Mouse (Mus musculus): ENCODE results near the gene Adcy2. TPM values are rescaled to one million over a fixed set of nuclear protein-coding genes. Genes with fewer than 3 reads are reported as not detected.

Gene Adcy2
- polyA plus RNA-seq, 1 experiment from 2014 or later, result 22.2 TPM

DNA sequence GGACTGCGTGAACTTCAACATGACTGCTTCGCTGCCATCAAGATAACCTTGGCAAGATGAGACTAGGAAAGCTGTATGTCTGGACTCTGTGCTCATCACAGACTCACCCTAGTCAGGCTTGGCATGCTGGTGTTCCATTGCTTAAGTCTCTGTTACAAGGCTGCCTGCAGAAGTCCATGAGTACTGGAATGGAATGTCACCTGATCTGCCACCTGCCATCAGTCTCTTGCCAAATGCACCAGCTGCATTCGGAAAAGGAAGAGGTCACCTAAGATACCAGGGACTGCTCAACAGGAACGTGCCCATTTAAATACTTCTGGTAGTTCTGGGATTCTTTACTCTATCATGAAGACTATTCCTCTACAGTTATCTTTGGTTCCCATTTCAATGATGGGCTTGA, 39.9 kb downstream of the Adcy2 start:
- H3K27ac ChIP-seq, result no peak overlapping the region
- 77% methylated on average over 4 of the region's 4 CpGs for WGBS
- no peak for ATAC-seq (ENCODE audit: borderline replicate concordance, extremely low read depth, low FRiP score, low TSS enrichment)
- no peak overlapping the region for H3K9ac ChIP-seq
- H3K27me3 ChIP-seq, result no peaks in the 10 kb centered on the region
- H3K36me3 ChIP-seq, result no peaks in the 10 kb centered on the region
- H3K4me2 ChIP-seq, result no peak overlapping the region
- H3K9me3 ChIP-seq, result no peaks in the 10 kb centered on the region
- H3K4me1 ChIP-seq, result 0 out of 2 replicates have a peak, but pooled peaks cover 4% of the 10 kb centered on the region
- H3K4me3 ChIP-seq, result no peak overlapping the region

- WGBS, result 32% methylated on average over 2 of the region's 2 CpGs
- Histone ChIP-seq H3K4me2 (no peak overlapping the region), H3K27ac (no peak overlapping the region), H3K4me3 (no peak overlapping the region), H3K36me3 (no peaks in the 10 kb centered on the region), H3K9me3 (no peaks in the 10 kb centered on the region), H3K27me3 (no peaks in the 10 kb centered on the region), H3K9ac (no peak overlapping the region), H3K4me1 (peaks cover 15% of the 10 kb centered on the region; the same call in 1 of the 2 replicates)
- ATAC-seq (ENCODE audit: borderline replicate concordance, extremely low read depth, low FRiP score, low TSS enrichment), result peak; percentile 42; the same call in 1 of the 2 replicates
Observed at GRCm38 (mm10) chr13:68942735-68943134, 56.6 kb downstream of the Adcy2 start.

GRCm38 (mm10) chr13:68941429-68941828, 57.9 kb downstream of the Adcy2 start:
- Histone ChIP-seq H3K27ac (no peak overlapping the region), H3K36me3 (no peaks in the 10 kb centered on the region), H3K27me3 (no peaks in the 10 kb centered on the region), H3K4me3 (no peak overlapping the region), H3K4me2 (no peak overlapping the region), H3K4me1 (peaks cover 15% of the 10 kb centered on the region; the same call in 1 of the 2 replicates), H3K9me3 (no peaks in the 10 kb centered on the region), H3K9ac (no peak overlapping the region)
- ATAC-seq (ENCODE audit: borderline replicate concordance, extremely low read depth, low FRiP score, low TSS enrichment), result no peak
- 75% methylated on average over 1 of the region's 1 CpGs for whole genome bisulfite sequencing

DNA sequence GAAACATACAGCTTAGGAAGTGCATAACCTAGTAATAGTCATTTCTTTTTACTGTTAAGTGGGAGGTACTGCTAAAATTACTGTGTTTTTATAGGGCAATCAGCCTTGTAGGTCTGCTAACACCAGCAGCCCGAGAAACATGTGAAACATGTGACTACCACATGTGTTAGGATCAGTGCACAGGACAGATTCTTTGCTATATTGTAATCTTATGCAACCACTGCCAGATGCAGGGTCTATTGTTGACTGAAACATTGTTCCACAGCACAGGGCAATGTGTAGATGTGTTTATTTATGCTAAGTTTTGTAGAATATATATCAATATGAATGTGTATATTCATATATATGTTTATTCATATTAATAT, 67.1 kb downstream of the Adcy2 start:
- no peak overlapping the region for H3K9ac ChIP-seq
- no peak overlapping the region for H3K4me2 ChIP-seq
- H3K27ac ChIP-seq, result peak overlapping the region; percentile 65
- ATAC-seq (ENCODE audit: borderline replicate concordance, extremely low read depth, low FRiP score, low TSS enrichment), result peak; percentile 23; the same call in 1 of the 2 replicates
- no peaks in the 10 kb centered on the region for H3K27me3 ChIP-seq
- H3K4me1 ChIP-seq, result peaks cover 19% of the 10 kb centered on the region
- no peaks in the 10 kb centered on the region for H3K9me3 ChIP-seq
- 40% methylated on average over 1 of the region's 1 CpGs for WGBS
- H3K36me3 ChIP-seq, result no peaks in the 10 kb centered on the region
- no peak overlapping the region for H3K4me3 ChIP-seq

- no peak overlapping the region for H3K4me3 ChIP-seq
- WGBS, result 50% methylated on average over 8 of the region's 8 CpGs
- H3K36me3 ChIP-seq, result no peaks in the 10 kb centered on the region
- H3K27me3 ChIP-seq, result no peaks in the 10 kb centered on the region
- peak; percentile 89 for ATAC-seq (ENCODE audit: borderline replicate concordance, extremely low read depth, low FRiP score, low TSS enrichment)
- H3K4me1 ChIP-seq, result peaks cover 19% of the 10 kb centered on the region
- H3K27ac ChIP-seq, result peak overlapping the region; percentile 81
- no peak overlapping the region for H3K9ac ChIP-seq
- H3K9me3 ChIP-seq, result no peaks in the 10 kb centered on the region
- H3K4me2 ChIP-seq, result no peak overlapping the region
Observed at GRCm38 (mm10) chr13:68931602-68932282, 67.6 kb downstream of the Adcy2 start.

GRCm38 (mm10) chr13:68928469-68928868, 70.9 kb downstream of the Adcy2 start:
- Histone ChIP-seq H3K9me3 (no peaks in the 10 kb centered on the region), H3K27ac (no peak overlapping the region), H3K27me3 (no peaks in the 10 kb centered on the region), H3K4me3 (no peak overlapping the region), H3K4me2 (no peak overlapping the region), H3K36me3 (no peaks in the 10 kb centered on the region), H3K9ac (no peak overlapping the region), H3K4me1 (peaks cover 19% of the 10 kb centered on the region)
- 68% methylated on average over 6 of the region's 6 CpGs for WGBS
- no peak for ATAC-seq (ENCODE audit: borderline replicate concordance, extremely low read depth, low FRiP score, low TSS enrichment)

GRCm38 (mm10) chr13:68913666-68914288, 85.6 kb downstream of the Adcy2 start:
- Histone ChIP-seq H3K4me3 (no peak overlapping the region), H3K4me1 (no peaks in the 10 kb centered on the region), H3K27me3 (no peaks in the 10 kb centered on the region), H3K9me3 (no peaks in the 10 kb centered on the region), H3K4me2 (no peak overlapping the region), H3K27ac (no peak overlapping the region), H3K36me3 (no peaks in the 10 kb centered on the region), H3K9ac (no peak overlapping the region)
- no peak for ATAC-seq (ENCODE audit: borderline replicate concordance, extremely low read depth, low FRiP score, low TSS enrichment)
- 73% methylated on average over 11 of the region's 11 CpGs for WGBS

DNA sequence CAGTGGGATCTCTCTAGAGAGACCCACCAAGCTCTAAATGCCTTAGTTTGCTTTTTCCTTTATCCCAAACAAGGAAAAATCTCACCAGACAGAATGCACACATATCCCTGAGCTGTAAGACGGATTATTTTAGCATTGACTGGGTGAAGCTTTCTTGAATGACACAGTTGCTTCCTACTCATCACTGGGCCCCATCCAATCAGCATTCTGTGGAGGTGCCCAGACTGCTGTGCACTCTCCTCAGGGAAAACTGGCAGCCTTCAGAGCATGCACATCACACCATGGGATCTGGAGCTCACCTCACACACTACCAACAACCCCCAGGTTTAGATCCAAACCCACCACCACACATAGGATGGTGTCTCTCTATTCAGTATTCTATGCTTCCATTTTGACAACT, 92.7 kb downstream of the Adcy2 start:
- H3K9ac ChIP-seq, result no peak overlapping the region
- no peaks in the 10 kb centered on the region for H3K27me3 ChIP-seq
- no peak overlapping the region for H3K4me2 ChIP-seq
- no peak overlapping the region for H3K4me3 ChIP-seq
- H3K9me3 ChIP-seq, result no peaks in the 10 kb centered on the region
- H3K27ac ChIP-seq, result no peak overlapping the region
- no peak for ATAC-seq (ENCODE audit: borderline replicate concordance, extremely low read depth, low FRiP score, low TSS enrichment)
- WGBS, result 74% methylated on average over 1 of the region's 1 CpGs
- H3K36me3 ChIP-seq, result no peaks in the 10 kb centered on the region
- H3K4me1 ChIP-seq, result no peaks in the 10 kb centered on the region

DNA sequence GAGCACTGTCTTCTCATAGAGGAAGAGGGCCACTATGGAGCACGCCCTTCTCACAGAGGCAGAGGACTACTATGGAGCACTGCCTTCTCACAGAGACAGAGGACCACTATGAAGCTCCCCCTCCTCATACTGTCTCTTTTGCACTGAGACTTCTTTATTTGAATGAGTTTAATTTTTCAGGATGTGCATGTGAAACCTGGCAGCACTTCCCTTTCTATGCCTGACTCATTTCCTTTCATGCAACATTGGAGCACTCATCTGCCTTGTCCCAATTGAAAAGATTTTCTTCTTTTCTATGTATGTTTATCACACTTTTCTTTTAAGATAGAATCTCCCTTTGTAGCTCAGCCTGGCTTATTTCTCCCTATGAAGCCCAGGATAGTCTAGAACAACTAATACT, 96.6 kb downstream of the Adcy2 start:
- no peak for ATAC-seq (ENCODE audit: borderline replicate concordance, extremely low read depth, low FRiP score, low TSS enrichment)
- H3K9ac ChIP-seq, result no peak overlapping the region
- no peak overlapping the region for H3K27ac ChIP-seq
- H3K4me2 ChIP-seq, result no peak overlapping the region
- WGBS, result 93% methylated on average over 1 of the region's 1 CpGs
- no peaks in the 10 kb centered on the region for H3K36me3 ChIP-seq
- no peaks in the 10 kb centered on the region for H3K9me3 ChIP-seq
- H3K4me1 ChIP-seq, result no peaks in the 10 kb centered on the region
- no peak overlapping the region for H3K4me3 ChIP-seq
- no peaks in the 10 kb centered on the region for H3K27me3 ChIP-seq

DNA sequence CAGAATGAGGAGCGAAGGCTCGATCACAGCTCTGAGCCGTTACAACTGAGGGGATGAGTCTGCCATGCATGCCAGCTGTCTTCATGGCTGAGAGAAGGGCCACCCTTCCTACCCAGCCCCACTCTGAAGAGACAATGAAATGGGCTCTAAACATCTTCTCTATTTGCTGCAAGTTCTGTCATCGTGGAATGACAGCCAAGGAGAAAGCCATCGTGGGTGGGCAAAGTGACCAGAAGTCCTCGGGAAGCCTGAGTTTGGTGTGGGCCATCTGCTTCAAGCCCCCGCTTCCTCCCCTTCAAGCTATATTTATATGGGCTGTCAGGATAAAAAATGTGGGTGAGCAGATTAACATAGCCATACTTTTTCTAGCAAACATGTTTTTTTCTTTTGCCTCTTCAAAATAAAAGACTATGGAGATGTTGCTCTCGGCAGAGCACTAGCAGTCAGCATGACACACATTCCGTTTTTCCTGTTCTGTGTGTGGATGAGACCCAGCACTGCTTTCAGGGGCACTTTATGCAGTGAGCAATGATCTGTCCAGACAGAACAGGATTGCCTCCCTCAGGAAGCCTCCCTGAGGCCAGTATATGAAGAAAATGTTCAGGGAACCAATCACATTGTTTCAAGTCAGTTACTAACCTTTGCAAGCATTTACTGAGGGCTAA, 109.3 kb downstream of the Adcy2 start:
- Histone ChIP-seq H3K36me3 (0 out of 2 replicates have a peak, but pooled peaks cover 8% of the 10 kb centered on the region), H3K4me3 (no peak overlapping the region), H3K4me2 (no peak overlapping the region), H3K9ac (no peak overlapping the region), H3K27ac (peak overlapping the region; percentile 83), H3K27me3 (no peaks in the 10 kb centered on the region), H3K9me3 (no peaks in the 10 kb centered on the region), H3K4me1 (peaks cover 10% of the 10 kb centered on the region)
- ATAC-seq (ENCODE audit: borderline replicate concordance, extremely low read depth, low FRiP score, low TSS enrichment), result peak; percentile 87
- 38% methylated on average over 9 of the region's 9 CpGs for WGBS

- no peak overlapping the region for H3K9ac ChIP-seq
- no peaks in the 10 kb centered on the region for H3K36me3 ChIP-seq
- no peak for ATAC-seq (ENCODE audit: borderline replicate concordance, extremely low read depth, low FRiP score, low TSS enrichment)
- WGBS, result 89% methylated on average over 6 of the region's 6 CpGs
- H3K4me1 ChIP-seq, result no peaks in the 10 kb centered on the region
- no peaks in the 10 kb centered on the region for H3K9me3 ChIP-seq
- H3K27me3 ChIP-seq, result no peaks in the 10 kb centered on the region
- H3K27ac ChIP-seq, result no peak overlapping the region
- no peak overlapping the region for H3K4me3 ChIP-seq
- H3K4me2 ChIP-seq, result no peak overlapping the region
Observed at GRCm38 (mm10) chr13:68868776-68869175, 130.6 kb downstream of the Adcy2 start.
